Mouse (Mus musculus) urinary bladder, adult 18-20 months (tissue): Measurements from ENCODE around the gene Anxa2.
A peak's percentile ranks its signal among the peaks of the same experiment; 100 is the strongest.

Experiments used
- DNase-seq, 2 experiments: peaks; one replicate each; pipeline ENCODE4 v3.0.0; 2022; ENCODE audit warnings: low spot score in 2 of 2, mixed read lengths in 2 of 2

The Anxa2 gene

GRCm38 (mm10) chr9:69453066-69453900 lies at the start of gene Anxa2:
TSS of gene Anxa2 (plus strand) at chr9:69453620.
- DNase-seq = peak; percentile 89 to 97

- DNase-seq = no peak
These were observed 48.7 kb upstream of the Anxa2 start for GRCm38 (mm10) chr9:69404671-69405070.

- no peak for DNase-seq
These were observed 33.9 kb upstream of the Anxa2 start for GRCm38 (mm10) chr9:69419476-69419875.

- DNase-seq = no peak
These were observed 22.9 kb upstream of the Anxa2 start for GRCm38 (mm10) chr9:69430531-69430930.

- DNase-seq = peak in 1 of 2 experiments; percentile 21
These were observed 21.4 kb upstream of the Anxa2 start for GRCm38 (mm10) chr9:69431863-69432555.

- no peak for DNase-seq
These were observed 18.2 kb upstream of the Anxa2 start for GRCm38 (mm10) chr9:69435194-69435593.

- no peak for DNase-seq
These were observed 17.8 kb upstream of the Anxa2 start for GRCm38 (mm10) chr9:69435662-69436061.

- peak; percentile 12 to 26 for DNase-seq
These were observed 13.5 kb upstream of the Anxa2 start for GRCm38 (mm10) chr9:69439805-69440357.

- DNase-seq = peak in 1 of 2 experiments; percentile 45
These were observed 10.9 kb upstream of the Anxa2 start for GRCm38 (mm10) chr9:69442471-69443038.

- peak in 1 of 2 experiments; percentile 79 for DNase-seq
These were observed 10.2 kb upstream of the Anxa2 start for GRCm38 (mm10) chr9:69443203-69443602.

- no peak for DNase-seq
These were observed 4.6 kb upstream of the Anxa2 start for GRCm38 (mm10) chr9:69448801-69449200.

- DNase-seq = no peak
These were observed 2.8 kb upstream of the Anxa2 start for GRCm38 (mm10) chr9:69450636-69451035.

- DNase-seq = no peak
These were observed 1.3 kb upstream of the Anxa2 start for GRCm38 (mm10) chr9:69451886-69452810.

- DNase-seq = no peak
These were observed 664 bp downstream of the Anxa2 start for GRCm38 (mm10) chr9:69453901-69454666.

- no peak for DNase-seq
These were observed 1.3 kb downstream of the Anxa2 start for GRCm38 (mm10) chr9:69454691-69455090.

GRCm38 (mm10) chr9:69455391-69455790 lies 2.0 kb downstream of the Anxa2 start:
- DNase-seq = no peak

GRCm38 (mm10) chr9:69456406-69457075 lies 3.1 kb downstream of the Anxa2 start:
- DNase-seq = no peak

- DNase-seq = no peak
These were observed 3.7 kb downstream of the Anxa2 start for GRCm38 (mm10) chr9:69457143-69457542.

- peak; percentile 61 to 88 for DNase-seq
These were observed 4.6 kb downstream of the Anxa2 start for GRCm38 (mm10) chr9:69457747-69458625.
